Mouse (Mus musculus): ENCODE measurements around the gene Trmt44.

GRCm38 (mm10) chr5:35524381-35524780 is 50.5 kb downstream of the Trmt44 start:
- TF ChIP-seq CTCF (IDR thresholded peaks at IDR 0.05; ENCODE audit: insufficient read depth, low read length) (no peak), POLR2A (IDR thresholded peaks at IDR 0.05; ENCODE audit: borderline replicate concordance, extremely low read depth, low read depth, low read length) (no peak)

All from lung, adult 2 months (tissue).